Mouse (Mus musculus) heart, embryonic 11.5 days (tissue): ENCODE measurements around the gene Xlr4c. TPM values are rescaled to one million over a fixed set of nuclear protein-coding genes. Genes with fewer than 3 reads are reported as not detected.
"Not testable (repeated sequence)": the region's sequence is repeated elsewhere in the genome, so short reads cannot be mapped to it uniquely, and the experiment has no call there.

Source experiments
- ATAC-seq: fragments of 200-750 bp; cut with Nextera tagmentation; replicated peaks from 2 replicates; pipeline ENCODE4 v1.8.0; 2017; ENCODE audit warnings: moderate library complexity; ENCODE audit not compliant: insufficient number of reproducible peaks, low FRiP score, low TSS enrichment
- H3K27ac ChIP-seq: fragments of 300-500 bp; sonication (generic); 2 replicates; pipeline ENCODE4 v1.5.1; 2014; ENCODE audit warnings: mild to moderate bottlenecking, low read depth, low read length
- H3K27me3 ChIP-seq: fragments of 300-500 bp; sonication (generic); 2 replicates; pipeline ENCODE4 v1.6.1; 2014; ENCODE audit warnings: mild to moderate bottlenecking, low read length, mixed read lengths; ENCODE audit not compliant: control insufficient read depth, insufficient read depth
- H3K36me3 ChIP-seq: fragments of 300-500 bp; sonication (generic); 2 replicates; pipeline ENCODE4 v1.6.1; 2014; ENCODE audit warnings: mild to moderate bottlenecking, low read length, moderate library complexity, mixed read lengths; ENCODE audit not compliant: control insufficient read depth, insufficient read depth
- H3K4me1 ChIP-seq: fragments of 300-500 bp; sonication (generic); 2 replicates; pipeline ENCODE4 v1.6.1; 2014; ENCODE audit warnings: low read length; ENCODE audit not compliant: control insufficient read depth, insufficient read depth
- H3K4me2 ChIP-seq: fragments of 300-500 bp; sonication (generic); 2 replicates; pipeline ENCODE4 v1.6.1; 2014; ENCODE audit warnings: mild to moderate bottlenecking, moderate library complexity
- H3K4me3 ChIP-seq: fragments of 300-500 bp; sonication (generic); 2 replicates; pipeline ENCODE4 v1.5.1; 2014; ENCODE audit warnings: low read depth, low read length
- H3K9ac ChIP-seq: fragments of 300-500 bp; sonication (generic); 2 replicates; pipeline ENCODE4 v1.6.1; 2014; ENCODE audit warnings: mild to moderate bottlenecking, low read depth, low read length, moderate library complexity
- H3K9me3 ChIP-seq: fragments of 300-500 bp; sonication (generic); replicated peaks from 2 replicates; pipeline ENCODE4 v1.6.1; 2016; ENCODE audit warnings: low read length; ENCODE audit not compliant: control insufficient read depth
- WGBS: fragments of 180-500 bp; shearing (Covaris S2); extraction: QIAGEN DNeasy Blood & Tissue Kit; methylation state at CpG from one replicate; pipeline ENCODE4 v1.1.7; 2014; ENCODE audit not compliant: insufficient replicate concordance; 5-methylcytosine and 5-hydroxymethylcytosine counted together
- polyA plus RNA-seq: library from polyadenylated mRNA; unstranded; fragments of >200 nt; fragmentation: Nextera tagmentation; extraction: Ambion mirVana; gene quantifications from 2 replicates; pipeline ENCODE4 v1.2.1, GENCODE M21; 2014

The Xlr4c gene
- polyA plus RNA-seq = 0.20 and 0.62 TPM in 2 replicates

DNA sequence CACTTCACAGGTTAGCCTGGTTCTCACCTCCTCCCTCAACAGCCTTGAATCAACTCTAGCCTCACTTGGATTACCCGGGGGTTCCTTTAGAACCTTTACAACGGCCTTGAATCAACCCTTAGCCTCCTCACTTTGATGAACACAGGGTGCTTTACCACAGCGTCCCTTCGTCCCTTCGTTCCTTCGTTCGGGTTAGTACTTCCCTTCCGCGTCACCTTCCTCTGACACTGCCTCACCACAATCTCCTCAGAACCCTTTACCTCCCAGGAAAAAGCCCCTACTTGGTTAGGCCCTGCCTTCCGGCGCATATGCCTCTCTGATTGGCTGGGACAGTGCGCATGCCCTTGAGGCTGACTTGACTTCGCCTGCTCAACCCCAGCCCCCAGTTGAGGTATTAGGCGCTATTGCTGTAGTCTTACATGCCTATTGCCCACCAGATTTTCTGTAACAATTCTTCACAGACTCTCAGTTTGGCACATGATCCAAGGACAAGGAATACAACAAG, at the start of gene Xlr4c:
TSS of gene Xlr4c (minus strand) at position 310 of the 505 bp plus-strand sequence.
- H3K4me1 ChIP-seq, H3K9ac ChIP-seq, H3K27me3 ChIP-seq, H3K9me3 ChIP-seq, H3K27ac ChIP-seq, H3K4me3 ChIP-seq, ATAC-seq, H3K4me2 ChIP-seq, H3K36me3 ChIP-seq: not testable (repeated sequence)
- WGBS = 77% methylated on average over 12 of the region's 14 CpGs

GRCm38 (mm10) chrX:73265270-73265669, 22.3 kb upstream of the Xlr4c start, which contains the start of gene Xlr3c:
Gene Xlr3c (minus strand): TSS chrX:73265390.
- H3K4me2 ChIP-seq, ATAC-seq, H3K9ac ChIP-seq, H3K9me3 ChIP-seq, H3K4me1 ChIP-seq, H3K27ac ChIP-seq, H3K27me3 ChIP-seq, H3K36me3 ChIP-seq, H3K4me3 ChIP-seq: not testable (repeated sequence)
- 83% methylated on average over 14 of the region's 14 CpGs for WGBS

GRCm38 (mm10) chrX:73262428-73262827, 19.5 kb upstream of the Xlr4c start:
- not testable (repeated sequence) for ATAC-seq, H3K9ac ChIP-seq, H3K9me3 ChIP-seq, H3K27me3 ChIP-seq, H3K36me3 ChIP-seq, H3K27ac ChIP-seq, H3K4me3 ChIP-seq, H3K4me1 ChIP-seq, H3K4me2 ChIP-seq
- 58% methylated on average over 1 of the region's 2 CpGs for WGBS

GRCm38 (mm10) chrX:73229288-73229687, 13.6 kb downstream of the Xlr4c start:
- Histone ChIP-seq H3K4me3 (peak overlapping the region; percentile 58), H3K9ac (peak overlapping the region; percentile 72; the same call in 1 of the 2 replicates), H3K27ac (no peak overlapping the region), H3K9me3 (no peaks in the 10 kb centered on the region), H3K4me2 (peak overlapping the region; percentile 81), H3K27me3 (peaks cover 10% of the 10 kb centered on the region), H3K4me1 (no peaks in the 10 kb centered on the region), H3K36me3 (no peaks in the 10 kb centered on the region)
- ATAC-seq = no peak
- WGBS = 31% methylated on average over 3 of the region's 3 CpGs

DNA sequence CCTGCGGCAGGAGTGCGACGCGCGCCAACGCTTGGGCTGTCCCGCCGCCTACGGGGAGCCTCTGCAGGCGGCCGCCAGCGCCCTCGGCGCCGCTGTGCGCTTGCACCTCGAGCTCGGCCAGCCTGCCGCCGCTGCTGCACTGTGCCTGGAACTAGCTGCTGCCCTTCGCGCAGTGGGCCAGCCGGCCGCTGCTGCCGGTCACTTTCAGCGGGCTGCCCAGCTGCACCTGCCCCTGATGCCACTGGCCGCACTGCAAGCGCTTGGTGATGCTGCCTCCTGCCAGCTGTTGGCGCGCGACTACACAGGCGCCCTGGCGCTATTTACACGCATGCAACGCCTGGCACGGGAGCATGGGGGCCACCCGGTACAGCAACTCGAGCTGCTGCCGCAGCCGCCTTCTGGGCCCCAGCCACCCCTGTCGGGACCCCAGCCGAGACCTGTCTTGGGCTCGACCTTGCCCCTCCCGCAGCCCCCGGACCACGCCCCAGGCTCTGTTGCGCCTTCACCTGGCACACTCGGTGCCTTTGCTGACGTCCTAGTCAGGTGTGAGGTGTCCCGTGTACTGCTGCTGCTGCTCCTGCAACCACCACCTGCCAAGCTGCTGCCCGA, 14.2 kb downstream of the Xlr4c start:
- Histone ChIP-seq H3K27ac (peak overlapping the region; percentile 73), H3K4me2 (peak overlapping the region; percentile 81), H3K27me3 (peaks cover 10% of the 10 kb centered on the region), H3K9me3 (no peaks in the 10 kb centered on the region), H3K4me1 (no peaks in the 10 kb centered on the region), H3K36me3 (no peaks in the 10 kb centered on the region), H3K4me3 (peak overlapping the region; percentile 58), H3K9ac (peak overlapping the region; percentile 72)
- WGBS = 14% methylated on average over 51 of the region's 51 CpGs
- ATAC-seq = peak; percentile 26; the same call in 1 of the 2 replicates

GRCm38 (mm10) chrX:73227914-73228605, 14.9 kb downstream of the Xlr4c start, which contains the start of gene F8a:
Gene F8a (plus strand): TSS chrX:73228291.
- Histone ChIP-seq H3K27ac (peak within 1 kb of the TSS; percentile 73), H3K27me3 (peaks cover 10% of the 10 kb centered on the region), H3K4me3 (peak within 1 kb of the TSS; percentile 58), H3K9ac (peak within 1 kb of the TSS; percentile 72), H3K36me3 (no peaks in the 10 kb centered on the region), H3K4me1 (no peaks in the 10 kb centered on the region), H3K9me3 (no peaks in the 10 kb centered on the region), H3K4me2 (peak within 1 kb of the TSS; percentile 81)
- WGBS = 10% methylated on average over 35 of the region's 39 CpGs
- peak; percentile 89 for ATAC-seq

- no peak overlapping the region for H3K9ac ChIP-seq
- H3K4me1 ChIP-seq = no peaks in the 10 kb centered on the region
- H3K27me3 ChIP-seq = peaks cover 10% of the 10 kb centered on the region
- H3K4me3 ChIP-seq = no peak overlapping the region
- H3K27ac ChIP-seq = no peak overlapping the region
- H3K9me3 ChIP-seq = no peaks in the 10 kb centered on the region
- ATAC-seq = no peak
- 39% methylated on average over 1 of the region's 1 CpGs for WGBS
- no peak overlapping the region for H3K4me2 ChIP-seq
- H3K36me3 ChIP-seq = no peaks in the 10 kb centered on the region
Observed at GRCm38 (mm10) chrX:73225365-73225764, 17.6 kb downstream of the Xlr4c start.

GRCm38 (mm10) chrX:73213819-73214564, 28.9 kb downstream of the Xlr4c start, which contains the start of gene Xlr4b:
Gene Xlr4b (plus strand): TSS chrX:73214333.
- 70% methylated on average over 12 of the region's 19 CpGs for WGBS
- not testable (repeated sequence) for ATAC-seq, H3K4me3 ChIP-seq

More at GRCm38 (mm10) chrX:73213819-73214564, 28.9 kb downstream of the Xlr4c start, which contains the start of gene Xlr4b:
- H3K36me3 ChIP-seq, H3K27ac ChIP-seq, H3K4me1 ChIP-seq, H3K9ac ChIP-seq, H3K9me3 ChIP-seq, H3K27me3 ChIP-seq, H3K4me2 ChIP-seq: not testable (repeated sequence)
